Mouse (Mus musculus): Measurements from ENCODE around the gene Snap25. TPM values are rescaled to one million over a fixed set of nuclear protein-coding genes. Genes with fewer than 3 reads are reported as not detected.

Snap25 gene
- total RNA-seq, 2 experiments from 2014 or later: 1,628 to 1,639 TPM

- intact Hi-C loops (cut with DNase I): no loop called here
- peak; percentile 78 to 89 for DNase-seq (ENCODE audit: low spot score in 2 of 2)
Observed at GRCm38 (mm10) chr2:136788379-136788778, 75.1 kb downstream of the Snap25 start.

- DNase-seq (ENCODE audit: low spot score in 2 of 2): peak in 1 of 2 experiments; percentile 48
- intact Hi-C loops (cut with DNase I): no loop called here
Observed at GRCm38 (mm10) chr2:136796518-136796917, 83.3 kb downstream of the Snap25 start.

DNA sequence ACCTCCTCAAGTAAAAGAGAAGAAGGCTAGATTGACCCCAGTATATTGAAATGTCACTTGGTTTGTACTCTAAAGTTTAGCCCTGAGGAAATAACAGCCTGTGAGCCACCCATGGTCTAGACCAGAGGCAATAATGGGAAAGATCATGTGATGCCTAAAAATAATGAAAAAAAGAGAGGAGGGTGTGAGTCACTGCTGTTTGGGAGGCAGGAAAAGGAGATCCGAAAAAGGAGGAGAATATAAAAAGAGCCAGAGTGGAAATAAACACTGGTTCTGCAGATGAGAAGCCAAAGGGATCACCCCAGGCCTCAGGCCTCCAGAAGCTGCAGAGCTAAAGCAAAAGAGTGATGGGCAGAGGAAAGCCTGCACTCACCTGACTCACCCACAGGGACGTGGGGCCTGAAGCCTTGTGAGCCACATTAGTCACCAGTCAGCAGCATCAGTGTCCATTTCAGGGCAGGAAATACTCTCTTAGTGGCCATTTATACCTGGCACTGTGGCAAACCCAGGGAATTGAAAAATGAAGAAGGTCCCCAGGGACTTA lies 85.7 kb downstream of the Snap25 start:
- DNase-seq (ENCODE audit: low spot score in 2 of 2): no peak
- intact Hi-C loops (cut with DNase I): no loop called here

GRCm38 (mm10) chr2:136801102-136801501 lies 87.8 kb downstream of the Snap25 start:
- no peak for DNase-seq (ENCODE audit: low spot score in 2 of 2)
- intact Hi-C loops (cut with DNase I): no loop called here

DNA sequence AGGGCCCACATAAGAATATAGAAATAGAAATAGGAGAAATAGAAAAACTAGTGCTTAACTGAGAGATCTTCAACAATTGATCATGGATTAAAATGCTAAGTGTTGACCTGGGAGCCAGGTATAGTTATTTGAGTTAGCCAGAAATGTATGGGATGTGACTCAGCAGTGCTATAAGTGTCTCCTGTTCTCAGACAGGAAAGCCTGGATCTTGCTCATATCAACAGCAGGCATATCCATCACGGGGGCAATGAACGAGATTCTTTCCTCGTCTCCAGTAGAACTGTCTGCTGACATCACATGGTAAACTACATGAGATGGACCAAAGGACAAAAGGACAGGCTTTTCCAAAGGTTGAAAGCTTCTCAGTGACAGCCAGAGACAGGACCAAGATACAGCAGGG lies 88.8 kb downstream of the Snap25 start:
- DNase-seq (ENCODE audit: low spot score in 2 of 2): no peak
- intact Hi-C loops (cut with DNase I): no loop called here

DNA sequence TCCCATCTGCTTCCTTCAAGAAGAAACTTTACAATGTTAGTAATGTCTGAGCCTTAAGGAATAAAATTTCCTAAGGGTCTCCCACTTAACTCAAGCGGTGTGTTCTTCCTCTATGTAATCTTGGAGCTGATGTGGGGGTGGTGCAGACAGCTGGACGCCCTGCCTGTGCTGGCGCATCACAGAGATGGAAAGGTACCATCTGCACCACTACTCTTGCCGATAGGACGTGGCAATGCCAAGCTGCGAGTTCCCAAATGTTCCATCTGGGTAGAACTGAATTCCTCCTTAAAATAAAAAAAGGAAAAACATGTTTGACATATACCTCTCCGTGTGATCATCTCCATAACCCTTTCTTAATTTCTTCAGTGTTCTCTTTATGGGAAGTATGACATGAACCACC lies 89.9 kb downstream of the Snap25 start:
- intact Hi-C loops (cut with DNase I): no loop called here
- peak; percentile 57 to 74 for DNase-seq (ENCODE audit: low spot score in 2 of 2)

DNA sequence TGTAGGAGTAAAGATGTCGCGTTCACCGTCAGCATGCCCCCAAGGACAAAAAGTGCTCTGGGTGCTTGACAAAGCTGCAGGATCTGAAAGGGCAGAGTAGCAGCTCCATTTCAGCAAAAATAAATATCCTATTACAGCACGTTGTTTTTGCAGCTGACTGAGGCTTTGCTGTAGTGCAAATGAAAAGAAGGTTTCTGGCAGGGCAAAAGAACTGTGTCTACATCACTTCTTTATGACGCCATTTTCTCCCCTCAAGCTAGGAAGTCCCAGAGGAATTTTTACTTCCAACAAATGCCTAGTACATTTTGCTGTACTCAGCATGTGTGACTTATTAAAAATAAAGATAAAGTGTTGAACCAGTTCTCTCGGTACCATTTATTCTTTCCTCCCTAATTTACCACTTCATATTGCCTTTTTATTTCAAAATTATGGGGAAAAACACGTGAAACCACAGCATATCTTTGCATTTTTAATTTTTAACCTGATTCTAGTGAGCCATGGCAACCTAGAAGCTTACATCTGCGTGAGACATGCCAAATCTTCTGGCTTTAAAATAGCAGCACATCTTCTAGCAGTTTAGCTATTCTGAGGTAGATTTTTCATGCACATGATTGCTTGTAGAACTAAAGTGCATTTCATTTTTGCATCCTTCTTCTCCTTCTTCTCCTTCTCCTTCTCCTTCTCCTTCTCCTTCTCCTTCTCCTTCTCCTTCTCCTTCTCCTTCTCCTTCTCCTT lies 94.9 kb downstream of the Snap25 start:
- no peak for DNase-seq (ENCODE audit: low spot score in 2 of 2)
- intact Hi-C loops (cut with DNase I): no loop called here

- intact Hi-C loops (cut with DNase I): no loop called here
- DNase-seq (ENCODE audit: low spot score in 2 of 2): no peak
Observed at GRCm38 (mm10) chr2:136811331-136811730, 98.1 kb downstream of the Snap25 start.

GRCm38 (mm10) chr2:136816717-136817400 lies 103.6 kb downstream of the Snap25 start:
- intact Hi-C loops (cut with DNase I): no loop called here
- no peak for DNase-seq (ENCODE audit: low spot score in 2 of 2)

GRCm38 (mm10) chr2:136823751-136824716 lies 110.8 kb downstream of the Snap25 start:
- DNase-seq (ENCODE audit: low spot score in 2 of 2): no peak
- intact Hi-C loops (cut with DNase I): no loop called here

DNA sequence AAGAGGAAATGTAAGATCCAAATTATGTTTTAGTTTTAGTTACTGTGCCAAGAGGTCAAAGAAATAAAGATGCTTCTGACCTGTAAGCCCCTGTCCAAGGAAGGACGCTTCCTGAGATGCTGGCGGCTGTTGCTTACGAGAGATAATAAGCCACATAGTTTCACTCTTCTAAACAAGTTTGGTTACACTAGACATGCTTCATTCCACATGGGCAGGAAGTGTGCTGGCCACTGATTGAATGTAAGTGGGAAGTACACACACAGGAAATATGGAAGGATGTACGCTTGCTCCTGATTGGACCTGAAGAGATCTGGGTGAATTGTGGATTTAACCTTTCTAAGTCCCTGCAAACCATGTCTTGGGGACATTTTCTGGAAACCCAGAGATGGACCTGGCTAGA lies 114.4 kb downstream of the Snap25 start:
- DNase-seq (ENCODE audit: low spot score in 2 of 2): no peak
- intact Hi-C loops (cut with DNase I): no loop called here

Other genes with a start within 250 kb of the Snap25 start
- gene Ankef1, start 211.5 kb upstream of the Snap25 start, total RNA-seq (2021): 1 to 10 TPM; 1.3 to 2.4 TPM
- gene AL731706.2, start 172.2 kb downstream of the Snap25 start, total RNA-seq (2021): 10 to 100 TPM; 20.5 to 31.5 TPM
- 1 to 10 TPM; 9.1 to 9.4 TPM for gene Slx4ip, start 177.8 kb downstream of the Snap25 start, total RNA-seq (2021)
- 10 to 100 TPM; 20.5 to 22.8 TPM for gene AL731706.1, start 177.9 kb downstream of the Snap25 start, total RNA-seq (2021)
- 10 to 100 TPM; 21.0 to 31.6 TPM for gene Mkks, start 177.9 kb downstream of the Snap25 start, total RNA-seq (2021)

Measured in left cerebral cortex, postnatal 14 days (tissue).